Mouse (Mus musculus) gastrocnemius, adult 2 months (tissue): ENCODE results near the gene Far2. TPM values are rescaled to one million over a fixed set of nuclear protein-coding genes. Genes with fewer than 3 reads are reported as not detected.
A peak's percentile ranks its signal among the peaks of the same experiment; 100 is the strongest.
"Not testable (repeated sequence)": the region's sequence is repeated elsewhere in the genome, so short reads cannot be mapped to it uniquely, and the experiment has no call there.

Experiments
- DNase-seq: peaks from one replicate; pipeline ENCODE4 v3.0.0; 2022
- H3K27ac ChIP-seq: fragments of 200-600 bp; 2 replicates; pipeline ENCODE4 v1.8.1; 2022; ENCODE audit warnings: mild to moderate bottlenecking
- H3K4me3 ChIP-seq: fragments of 200-600 bp; 2 replicates; pipeline ENCODE4 v1.8.1; 2022; ENCODE audit warnings: mild to moderate bottlenecking, moderate library complexity
- CTCF ChIP-seq: fragments of 200-600 bp; IDR thresholded peaks from 2 replicates; pipeline ENCODE4 v1.8.1; 2022; ENCODE audit warnings: antibody characterized with exemption, mild to moderate bottlenecking, moderate library complexity
- intact Hi-C: fragments of 180-260 bp; cut with DNase I; formaldehyde crosslinking; loops from one replicate; pipeline ENCODE4 v1.15.1; 2025
- total RNA-seq, 2 experiments: library from RNA; stranded (reverse); gene quantifications; 2 replicates each; pipeline ENCODE4 v1.2.3; 2021

Far2 gene
- total RNA-seq, 2 experiments from 2014 or later = 0.08 TPM

GRCm38 (mm10) chr6:148097039-148097438 is 50.0 kb downstream of the Far2 start:
- Histone ChIP-seq H3K27ac (no peak overlapping the region), H3K4me3 (no peak overlapping the region)
- TF ChIP-seq CTCF = no peak
- intact Hi-C loops = no loop called here
- no peak for DNase-seq

GRCm38 (mm10) chr6:148101977-148102376 is 54.9 kb downstream of the Far2 start:
- intact Hi-C loops = no loop called here
- no peak for TF ChIP-seq CTCF
- DNase-seq = no peak

GRCm38 (mm10) chr6:148102434-148102833 is 55.4 kb downstream of the Far2 start:
- Histone ChIP-seq H3K4me3 (no peak overlapping the region), H3K27ac (no peak overlapping the region)
- no peak for TF ChIP-seq CTCF
- DNase-seq = no peak
- intact Hi-C loops = no loop called here

More at GRCm38 (mm10) chr6:148101977-148102376, 54.9 kb downstream of the Far2 start:
- Histone ChIP-seq H3K4me3 (no peak overlapping the region), H3K27ac (no peak overlapping the region)

GRCm38 (mm10) chr6:148104212-148104611 is 57.2 kb downstream of the Far2 start:
- TF ChIP-seq CTCF = peak; percentile 62
- no peak overlapping the region for H3K4me3 ChIP-seq
- no peak overlapping the region for H3K27ac ChIP-seq
- no peak for DNase-seq
- intact Hi-C loops = no loop called here

- Histone ChIP-seq H3K4me3 (no peak overlapping the region), H3K27ac (no peak overlapping the region)
- intact Hi-C loops = no loop called here
- DNase-seq = no peak
- no peak for TF ChIP-seq CTCF
Measured at GRCm38 (mm10) chr6:148105722-148106268, 58.7 kb downstream of the Far2 start.

- intact Hi-C loops = no loop called here
- DNase-seq = no peak
- no peak overlapping the region for H3K27ac ChIP-seq
Measured at GRCm38 (mm10) chr6:148108741-148109472, 61.8 kb downstream of the Far2 start.

GRCm38 (mm10) chr6:148110996-148111633 is 64.1 kb downstream of the Far2 start:
- Histone ChIP-seq H3K4me3 (no peak overlapping the region), H3K27ac (no peak overlapping the region)
- intact Hi-C loops = no loop called here
- no peak for DNase-seq
- no peak for TF ChIP-seq CTCF

More at GRCm38 (mm10) chr6:148108741-148109472, 61.8 kb downstream of the Far2 start:
- no peak overlapping the region for H3K4me3 ChIP-seq
- no peak for TF ChIP-seq CTCF

GRCm38 (mm10) chr6:148116371-148116770 is 69.3 kb downstream of the Far2 start:
- H3K4me3 ChIP-seq = no peak overlapping the region
- intact Hi-C loops = no loop called here
- DNase-seq = no peak
- no peak for TF ChIP-seq CTCF
- H3K27ac ChIP-seq = no peak overlapping the region

GRCm38 (mm10) chr6:148116907-148117306 is 69.8 kb downstream of the Far2 start:
- intact Hi-C loops = no loop called here
- no peak for TF ChIP-seq CTCF
- Histone ChIP-seq H3K27ac (no peak overlapping the region), H3K4me3 (no peak overlapping the region)
- no peak for DNase-seq

GRCm38 (mm10) chr6:148117696-148118095 is 70.6 kb downstream of the Far2 start:
- no peak overlapping the region for H3K4me3 ChIP-seq
- H3K27ac ChIP-seq = no peak overlapping the region

GRCm38 (mm10) chr6:148120703-148121102 is 73.6 kb downstream of the Far2 start:
- no peak overlapping the region for H3K27ac ChIP-seq
- no peak for TF ChIP-seq CTCF
- H3K4me3 ChIP-seq = no peak overlapping the region
- intact Hi-C loops = no loop called here
- no peak for DNase-seq

More at GRCm38 (mm10) chr6:148117696-148118095, 70.6 kb downstream of the Far2 start:
- no peak for DNase-seq
- intact Hi-C loops = no loop called here
- TF ChIP-seq CTCF = no peak

GRCm38 (mm10) chr6:148126851-148127250 is 79.8 kb downstream of the Far2 start:
- H3K27ac ChIP-seq, H3K4me3 ChIP-seq, DNase-seq, intact Hi-C loops: not testable (repeated sequence)

- intact Hi-C loops = no loop called here
- DNase-seq = no peak
- H3K27ac ChIP-seq = no peak overlapping the region
- H3K4me3 ChIP-seq = no peak overlapping the region
- TF ChIP-seq CTCF = no peak
Measured at GRCm38 (mm10) chr6:148132314-148132713, 85.3 kb downstream of the Far2 start.

- no peak overlapping the region for H3K4me3 ChIP-seq
- no peak overlapping the region for H3K27ac ChIP-seq
- no peak for DNase-seq
- no peak for TF ChIP-seq CTCF
- intact Hi-C loops = no loop called here
Measured at GRCm38 (mm10) chr6:148133536-148133935, 86.5 kb downstream of the Far2 start.
